Comparison of ENCODE assay signal across 7 mouse cellular contexts in the genomic region with DNA sequence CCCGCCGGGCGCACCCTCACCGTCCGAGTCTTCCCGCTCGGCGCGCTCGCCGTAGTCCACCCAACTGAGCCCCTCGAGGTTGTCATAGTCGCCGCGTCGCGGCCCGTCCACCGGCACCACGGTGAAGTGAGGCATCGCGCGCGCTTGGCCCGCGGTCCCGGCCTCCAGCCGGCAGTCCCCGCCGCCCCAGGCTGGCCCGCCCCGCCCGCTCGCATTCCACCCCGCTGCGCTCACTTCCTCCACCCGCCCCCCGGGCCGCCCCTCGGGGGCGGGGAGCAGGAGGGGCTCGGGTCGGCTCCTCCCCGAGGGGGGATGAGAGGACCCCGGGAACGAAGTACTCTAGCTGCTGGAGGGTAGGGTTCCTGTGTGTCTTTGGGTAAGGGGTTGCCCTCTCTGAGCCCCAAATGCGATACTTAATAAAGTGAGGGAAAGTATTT. TPM values are rescaled to one million over a fixed set of nuclear protein-coding genes. Genes with fewer than 3 reads are reported as not detected.
DNase-seq lines count a peak whose midpoint lies in the region; ATAC-seq and TF ChIP-seq lines count a peak whose summit lies in the region.

A gene (minus strand): TSS at position 193 of the 437 bp plus-strand sequence.

- no peak for TF ChIP-seq CTCF in cortical plate, adult 2 months (IDR thresholded peaks at IDR 0.05; ENCODE audit: extremely low read depth, insufficient read depth, low read length)

- H3K9ac ChIP-seq in intestine, embryonic 16.5 days (ENCODE audit: low read depth, low read length): peak within 1 kb of the TSS; percentile 84
- H3K9ac ChIP-seq in limb, embryonic 15.5 days: peak within 1 kb of the TSS; percentile 82
- peak within 1 kb of the TSS; percentile 56 for H3K9ac ChIP-seq in midbrain, embryonic 16.5 days (ENCODE audit: low read depth, low read length)

- no peaks in the 10 kb centered on the region for H3K36me3 ChIP-seq in intestine, embryonic 16.5 days (ENCODE audit: control insufficient read depth, insufficient read depth, low read length)
- H3K36me3 ChIP-seq in limb, embryonic 15.5 days: no peaks in the 10 kb centered on the region
- H3K36me3 ChIP-seq in midbrain, embryonic 16.5 days (ENCODE audit: control insufficient read depth, insufficient read depth, low read length): no peaks in the 10 kb centered on the region
- H3K36me3 ChIP-seq in splenic B cell, adult 2 months (ENCODE audit: control insufficient read depth, insufficient read depth, low read length, poor library complexity, severe bottlenecking): no peaks in the 10 kb centered on the region

- 0 out of 2 replicates have a peak within 1 kb of the TSS, but pooled peaks have one; percentile 2 for H3K27ac ChIP-seq in cortical plate, adult 2 months (ENCODE audit: insufficient read depth, low read length)
- H3K27ac ChIP-seq in intestine, embryonic 16.5 days (ENCODE audit: low read length): peak within 1 kb of the TSS; percentile 81
- peak within 1 kb of the TSS; percentile 96 for H3K27ac ChIP-seq in limb, embryonic 15.5 days
- no peak within 1 kb of the TSS for H3K27ac ChIP-seq in midbrain, embryonic 16.5 days (ENCODE audit: low read length)

- TF ChIP-seq POLR2A in cortical plate, adult 2 months (IDR thresholded peaks at IDR 0.05; ENCODE audit: extremely low read depth, insufficient read depth, low read length): no peak

- H3K27me3 ChIP-seq in intestine, embryonic 16.5 days (replicated peaks; ENCODE audit: control insufficient read depth, insufficient read depth, low read length): no peaks in the 10 kb centered on the region
- H3K27me3 ChIP-seq in limb, embryonic 15.5 days: no peaks in the 10 kb centered on the region
- peaks cover 24% of the 10 kb centered on the region for H3K27me3 ChIP-seq in midbrain, embryonic 16.5 days (ENCODE audit: control insufficient read depth, insufficient read depth, low read depth, low read length)
- no peaks in the 10 kb centered on the region for H3K27me3 ChIP-seq in splenic B cell, adult 2 months (ENCODE audit: control insufficient read depth, insufficient read depth, low read length, poor library complexity, severe bottlenecking)

- ATAC-seq in intestine, embryonic 16.5 days: peak; percentile 92
- ATAC-seq in limb, embryonic 15.5 days (ENCODE audit: insufficient number of reproducible peaks, low FRiP score, low TSS enrichment, low read depth): peak; percentile 89
- ATAC-seq in midbrain, embryonic 16.5 days: peak; percentile 58; the same call in 1 of the 2 replicates

- no peaks in the 10 kb centered on the region; the same call in 1 of the 2 replicates for H3K4me1 ChIP-seq in cortical plate, adult 2 months (ENCODE audit: control insufficient read depth, insufficient read depth, low read length)
- H3K4me1 ChIP-seq in intestine, embryonic 16.5 days (ENCODE audit: control insufficient read depth, insufficient read depth, low read length): peaks cover 13% of the 10 kb centered on the region; the same call in 1 of the 2 replicates
- H3K4me1 ChIP-seq in limb, embryonic 15.5 days: peaks cover 46% of the 10 kb centered on the region
- H3K4me1 ChIP-seq in midbrain, embryonic 16.5 days (ENCODE audit: control insufficient read depth, insufficient read depth, low read length): peaks cover 8% of the 10 kb centered on the region

- H3K4me2 ChIP-seq in intestine, embryonic 16.5 days (ENCODE audit: low read depth, low read length): peak within 1 kb of the TSS; percentile 83
- peak within 1 kb of the TSS; percentile 63 for H3K4me2 ChIP-seq in limb, embryonic 15.5 days
- peak within 1 kb of the TSS; percentile 49 for H3K4me2 ChIP-seq in midbrain, embryonic 16.5 days (ENCODE audit: low read length)

- WGBS in intestine, embryonic 16.5 days: 1% methylated on average over 45 of the region's 47 CpGs
- under 1% methylated on average over 42 of the region's 47 CpGs for WGBS in limb, embryonic 15.5 days
- 1% methylated on average over 46 of the region's 47 CpGs for WGBS in midbrain, embryonic 16.5 days

- no peaks in the 10 kb centered on the region for H3K9me3 ChIP-seq in intestine, embryonic 16.5 days (ENCODE audit: control insufficient read depth, low read length)
- H3K9me3 ChIP-seq in limb, embryonic 15.5 days: no peaks in the 10 kb centered on the region
- H3K9me3 ChIP-seq in midbrain, embryonic 16.5 days (replicated peaks; ENCODE audit: control insufficient read depth, low read length, poor library complexity, severe bottlenecking): no peaks in the 10 kb centered on the region

- peak; percentile 66 for DNase-seq in T-cell, adult 2 months (ENCODE audit: low spot score)
- no peak for DNase-seq in gonadal fat pad, adult 2 months (ENCODE audit: low read depth)
- DNase-seq in splenic B cell, adult 2 months (ENCODE audit: low read depth, low spot score): peak; percentile 75

- H3K4me3 ChIP-seq in cortical plate, adult 2 months (ENCODE audit: insufficient read depth, low read length): peak within 1 kb of the TSS; percentile 57
- H3K4me3 ChIP-seq in intestine, embryonic 16.5 days (ENCODE audit: low read length): peak within 1 kb of the TSS; percentile 79
- peak within 1 kb of the TSS; percentile 88 for H3K4me3 ChIP-seq in limb, embryonic 15.5 days
- peak within 1 kb of the TSS; percentile 37 for H3K4me3 ChIP-seq in midbrain, embryonic 16.5 days (ENCODE audit: low read depth, low read length)

RNA-seq across cellular contexts. Expression of the gene that starts here (rescaled TPM):
- 23.6 and 25.8 TPM in 2 replicates for polyA plus RNA-seq in cortical plate, adult 2 months (2012; rRNA removed)
- polyA plus RNA-seq in gonadal fat pad, adult 2 months (2012; rRNA removed): 46.8 and 56.3 TPM in 2 replicates
- polyA plus RNA-seq in intestine, embryonic 16.5 days (2015; fragmentation: Nextera tagmentation; extraction: Ambion mirVana): 19.4 and 21.8 TPM in 2 replicates
- polyA plus RNA-seq in limb, embryonic 15.5 days (2015; fragmentation: Nextera tagmentation; extraction: Ambion mirVana): 57.6 and 62.7 TPM in 2 replicates
- 7.6 and 10.6 TPM in 2 replicates for polyA plus RNA-seq in midbrain, embryonic 16.5 days (2015; fragmentation: Nextera tagmentation; extraction: Ambion mirVana)

Comparison
In these comparisons a context has a peak if more than half of its experiments do, and no peak if none do; other contexts are left out.
1. H3K4me3 ChIP-seq: peak in every context shown above with its lines; median percentile 88 in limb, embryonic 15.5 days; 79 in intestine, embryonic 16.5 days; 57 in cortical plate, adult 2 months; 37 in midbrain, embryonic 16.5 days.